Mouse (Mus musculus): ENCODE data around the gene Zbtb11.
"Not testable (repeated sequence)": the region's sequence is repeated elsewhere in the genome, so short reads cannot be mapped to it uniquely, and the experiment has no call there.

Gene Zbtb11

DNA sequence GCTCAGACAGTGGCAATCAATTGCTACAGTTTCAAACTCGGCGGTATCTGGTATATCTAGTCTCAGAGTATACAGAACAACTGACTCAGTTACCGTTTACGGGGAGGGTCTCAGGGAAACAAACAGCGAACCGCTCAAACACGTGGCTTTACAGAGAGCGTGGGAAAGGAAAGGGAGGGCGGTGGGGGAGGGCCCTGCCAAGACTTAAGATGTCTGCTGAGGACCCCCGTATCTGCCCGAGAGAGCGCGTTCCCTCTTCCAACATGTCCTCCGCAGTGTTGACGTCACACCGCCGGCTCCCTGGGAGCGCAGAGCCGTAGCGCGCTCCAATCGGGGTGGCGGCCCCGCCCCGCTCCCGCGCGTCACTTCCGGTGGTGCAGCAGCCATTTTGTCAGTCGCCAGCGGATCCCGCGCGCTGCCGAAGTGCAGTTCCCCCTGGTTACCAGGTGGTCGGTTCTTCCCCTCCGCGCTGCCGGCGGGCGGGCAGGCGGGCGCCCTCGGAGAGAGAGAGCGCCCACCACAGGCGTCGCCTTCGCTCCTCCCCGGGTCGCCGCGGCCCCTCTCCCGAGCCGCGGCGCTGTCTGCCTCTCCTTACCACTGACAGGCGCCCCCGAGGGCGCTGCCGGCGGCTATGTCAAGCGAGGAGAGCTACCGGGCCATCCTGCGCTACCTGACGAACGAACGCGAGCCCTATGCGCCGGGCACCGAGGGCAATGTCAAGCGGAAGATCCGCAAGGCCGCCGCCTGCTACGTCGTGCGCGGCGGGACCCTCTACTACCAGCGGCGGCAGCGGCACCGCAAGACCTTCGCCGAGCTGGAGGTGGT is at the start of gene Zbtb11:
Gene Zbtb11, plus strand, starts transcription at position 453 of the 825 bp plus-strand sequence.
- peak; percentile 100 for DNase-seq (ENCODE audit: low read depth, low spot score)

DNA sequence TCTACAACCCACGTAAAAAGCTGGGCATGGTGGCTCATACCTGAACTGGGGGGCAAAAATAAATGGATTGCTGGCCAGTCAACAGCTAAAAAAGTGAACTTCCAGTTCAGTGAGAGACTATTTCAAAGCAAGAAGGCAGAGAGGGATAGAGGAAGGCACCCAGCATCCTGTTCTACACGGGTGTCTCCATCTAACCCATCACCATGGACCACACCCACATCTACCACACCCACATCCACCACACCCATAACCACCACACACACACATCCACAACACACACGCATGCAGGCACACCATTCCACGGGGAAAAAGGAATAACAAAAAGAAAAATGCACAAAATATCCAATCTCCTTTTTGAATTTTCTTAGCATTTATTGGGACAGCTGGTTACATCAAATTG is 49.7 kb upstream of the Zbtb11 start:
- no peak for DNase-seq (ENCODE audit: low read depth, low spot score)

DNA sequence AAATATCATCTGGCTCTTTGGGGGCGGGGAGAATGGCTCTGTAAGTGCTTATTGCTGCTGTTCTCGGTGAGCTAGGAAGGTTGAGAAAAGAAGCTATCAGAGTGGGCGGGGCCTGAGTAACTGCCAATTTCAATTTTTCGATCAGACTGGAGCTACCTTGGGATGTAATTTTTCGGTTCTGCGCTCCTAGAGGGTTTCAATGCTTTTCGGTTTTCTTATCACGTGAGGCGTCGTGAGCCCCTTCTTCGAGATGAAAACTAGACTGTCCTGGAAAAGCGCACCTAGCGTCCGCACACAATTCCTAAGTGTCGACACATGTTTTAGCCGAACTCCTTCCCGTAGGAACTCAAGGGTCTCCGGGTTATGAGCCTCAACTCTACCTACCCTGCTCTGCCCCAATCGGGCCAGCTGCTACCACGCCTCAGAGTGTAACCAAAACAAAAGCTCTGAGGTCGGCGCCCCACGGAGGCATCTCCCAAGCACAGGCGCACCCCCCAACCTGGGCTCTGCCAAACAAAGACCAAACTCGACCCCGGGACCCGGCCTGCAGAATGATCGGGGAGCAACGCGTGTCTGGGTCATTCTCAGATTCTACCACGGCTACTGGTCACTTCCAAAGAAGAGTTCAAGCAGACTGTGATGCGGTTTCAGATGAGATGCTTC is 39.9 kb upstream of the Zbtb11 start:
- peak; percentile 63 for DNase-seq (ENCODE audit: low read depth, low spot score)

DNA sequence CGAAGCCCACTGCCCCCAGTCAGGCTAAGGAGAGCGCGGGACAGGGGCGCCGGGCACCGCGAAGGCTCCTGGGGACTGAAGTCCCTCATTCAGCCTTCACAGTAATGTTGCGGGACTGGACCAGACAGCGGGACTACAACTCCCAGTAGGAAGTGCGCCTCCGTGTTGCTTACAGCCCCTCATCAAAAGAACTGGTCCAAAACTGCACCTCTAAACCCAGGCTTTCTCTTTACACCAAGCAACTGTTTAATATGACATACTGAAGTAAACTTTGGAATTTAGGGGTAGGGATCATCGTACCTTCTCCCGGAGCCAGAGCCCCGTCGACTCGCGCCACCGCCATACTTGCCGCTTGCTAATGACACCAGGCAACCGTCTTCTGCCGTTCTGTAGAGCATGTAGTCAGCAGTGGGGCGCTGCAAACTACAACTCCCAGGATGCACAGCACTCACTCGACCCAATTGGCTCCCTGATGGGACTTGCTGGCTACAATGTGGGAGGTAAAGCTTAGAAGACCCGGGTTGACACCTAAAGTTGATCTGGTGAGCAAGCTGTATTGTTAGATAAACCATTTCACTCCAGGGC is 39.1 kb upstream of the Zbtb11 start, which contains the start of gene Cep97:
Gene Cep97, minus strand, starts transcription at position 403 of the 585 bp plus-strand sequence.
- peak; percentile 97 for DNase-seq (ENCODE audit: low read depth, low spot score)

DNA sequence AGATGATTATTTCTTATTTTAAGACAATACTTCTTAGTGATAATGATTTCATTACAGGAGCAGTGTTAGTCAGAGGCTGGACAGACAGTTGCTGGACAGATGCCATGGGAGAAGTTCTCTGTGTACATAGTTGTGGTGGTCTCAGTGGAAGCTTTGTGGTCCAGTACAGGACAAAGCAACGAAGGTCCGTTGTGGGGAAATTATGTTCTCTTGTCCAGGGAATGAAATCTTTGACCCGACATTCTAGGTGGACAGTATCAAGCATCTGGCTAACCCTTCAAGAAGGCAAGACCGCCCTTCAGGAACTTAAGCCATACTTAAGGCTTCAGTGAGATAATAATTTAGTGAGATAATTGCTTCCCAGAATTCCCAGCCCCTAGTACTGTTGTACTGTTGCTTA is 34.9 kb upstream of the Zbtb11 start:
- no peak for DNase-seq (ENCODE audit: low read depth, low spot score)

DNA sequence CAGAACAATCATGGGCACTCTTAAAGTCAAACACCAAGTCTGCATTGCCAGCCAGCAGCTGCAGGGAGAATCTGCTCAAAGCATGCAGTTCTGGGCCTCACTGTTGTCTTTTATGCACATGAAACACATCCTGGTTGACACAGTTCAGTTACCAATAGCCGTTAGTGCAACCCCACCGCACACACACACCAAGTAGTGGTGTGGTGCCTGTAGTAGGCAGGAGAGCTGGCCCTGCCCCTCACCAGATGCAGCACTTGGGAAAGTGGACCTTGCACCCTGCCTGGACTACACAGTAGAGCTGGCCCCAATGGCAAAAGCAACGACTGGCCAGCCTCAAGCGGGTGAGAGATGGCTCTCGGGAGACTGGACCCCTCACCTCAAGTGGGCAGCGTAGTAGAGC is 34.0 kb upstream of the Zbtb11 start:
- DNase-seq (ENCODE audit: low read depth, low spot score): no peak

DNA sequence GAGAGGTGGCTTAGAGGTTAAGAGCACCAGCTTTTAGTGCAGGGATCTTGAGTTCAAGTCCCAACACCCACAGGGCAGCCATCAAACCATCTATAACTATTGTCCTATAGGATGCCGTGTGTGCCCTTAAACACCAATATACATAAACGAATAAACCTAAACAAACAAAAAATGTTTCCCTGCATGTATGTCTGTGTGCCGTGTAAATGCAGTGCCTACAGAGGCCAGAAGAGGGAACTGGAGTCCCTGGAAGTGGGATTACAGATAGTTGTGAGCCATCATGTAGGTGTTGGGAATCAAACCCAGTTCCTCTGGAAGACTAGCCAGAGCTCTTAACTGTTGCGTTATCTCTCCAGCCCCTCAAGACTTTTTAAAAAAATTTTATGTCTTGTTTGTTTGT is 32.9 kb upstream of the Zbtb11 start:
- DNase-seq (ENCODE audit: low read depth, low spot score): no peak

DNA sequence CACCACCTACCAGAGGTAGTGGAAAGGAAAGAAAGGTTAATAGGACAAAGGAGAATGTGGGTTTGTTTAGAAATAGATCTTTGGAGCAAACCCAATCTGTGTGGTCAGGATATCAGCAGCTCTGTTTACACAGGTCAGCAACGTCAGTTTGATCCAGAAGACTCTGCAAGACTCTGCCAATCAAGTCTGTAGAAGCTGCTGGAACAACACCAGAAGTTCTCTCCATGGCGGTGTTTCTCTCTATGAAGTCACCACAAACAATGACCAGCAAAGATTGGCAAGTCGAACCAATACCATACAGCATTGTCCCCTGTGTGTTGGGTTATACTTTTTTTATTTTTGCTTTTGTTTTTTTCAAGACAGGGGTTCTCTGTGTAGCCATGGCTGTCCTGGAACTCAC is 26.4 kb upstream of the Zbtb11 start:
- no peak for DNase-seq (ENCODE audit: low read depth, low spot score)

DNA sequence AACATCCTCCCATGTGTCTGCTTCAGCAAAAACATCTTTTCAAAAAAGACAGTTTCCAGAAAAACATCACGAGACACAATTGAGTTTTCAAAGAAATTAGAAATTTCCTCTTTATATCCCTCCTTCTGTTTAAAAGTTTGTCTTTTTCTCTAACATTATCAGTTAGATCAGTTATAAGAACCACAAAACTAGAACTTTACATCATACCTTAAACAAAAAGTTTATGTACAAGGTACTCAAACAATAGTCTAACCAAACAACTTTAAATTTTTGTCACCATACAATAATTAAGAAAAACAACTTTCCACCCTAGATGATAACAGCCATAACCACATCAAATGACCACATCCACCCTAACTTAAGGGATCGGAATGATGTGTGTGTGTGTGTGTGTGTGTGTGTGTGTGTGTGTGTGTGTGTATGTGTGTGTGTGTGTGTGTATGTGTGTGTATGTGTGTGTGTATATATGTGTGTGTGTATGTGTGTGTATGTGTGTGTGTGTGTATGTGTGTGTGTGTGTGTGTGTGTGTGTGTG is 25.7 kb upstream of the Zbtb11 start:
- DNase-seq (ENCODE audit: low read depth, low spot score): not testable (repeated sequence)

DNA sequence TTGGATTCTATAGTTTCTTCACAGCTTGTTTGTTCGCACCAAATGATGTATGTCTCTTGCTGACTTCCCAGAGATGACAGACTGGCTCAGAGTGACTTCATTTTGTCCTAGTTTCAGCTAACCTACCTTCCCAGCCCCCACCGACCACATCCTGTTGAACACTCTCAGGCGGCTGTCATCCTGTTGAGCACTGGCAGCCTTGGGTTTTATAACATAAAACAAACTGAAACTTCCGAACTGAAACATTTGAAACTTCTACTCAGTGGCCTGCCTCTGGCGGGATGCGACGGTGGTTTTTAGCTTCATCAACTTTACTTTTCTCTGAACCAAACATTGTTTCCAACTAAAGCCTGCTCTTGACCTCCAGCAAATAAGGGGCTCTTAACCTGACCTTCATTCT is 24.7 kb upstream of the Zbtb11 start:
- peak; percentile 88 for DNase-seq (ENCODE audit: low read depth, low spot score)

DNA sequence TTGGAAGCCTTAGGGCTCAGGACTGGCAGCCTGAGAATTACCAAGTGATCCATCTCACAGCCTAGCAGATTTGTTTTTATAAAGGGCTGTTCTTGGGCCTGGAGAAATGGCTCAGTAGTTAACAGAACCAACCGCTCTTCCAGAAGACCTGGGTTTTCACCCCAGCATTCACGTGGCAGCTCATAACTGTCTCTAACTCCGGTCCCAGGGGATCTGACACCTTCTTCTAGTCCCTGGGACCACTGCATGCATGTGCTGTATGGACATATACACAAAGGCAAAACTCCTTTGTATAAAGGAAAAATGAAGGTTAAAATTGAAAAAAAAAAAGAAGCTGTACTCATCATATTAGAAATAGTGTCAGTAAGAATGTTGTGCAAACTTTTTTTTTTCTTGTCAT is 23.2 kb upstream of the Zbtb11 start:
- peak; percentile 56 for DNase-seq (ENCODE audit: low read depth, low spot score)

DNA sequence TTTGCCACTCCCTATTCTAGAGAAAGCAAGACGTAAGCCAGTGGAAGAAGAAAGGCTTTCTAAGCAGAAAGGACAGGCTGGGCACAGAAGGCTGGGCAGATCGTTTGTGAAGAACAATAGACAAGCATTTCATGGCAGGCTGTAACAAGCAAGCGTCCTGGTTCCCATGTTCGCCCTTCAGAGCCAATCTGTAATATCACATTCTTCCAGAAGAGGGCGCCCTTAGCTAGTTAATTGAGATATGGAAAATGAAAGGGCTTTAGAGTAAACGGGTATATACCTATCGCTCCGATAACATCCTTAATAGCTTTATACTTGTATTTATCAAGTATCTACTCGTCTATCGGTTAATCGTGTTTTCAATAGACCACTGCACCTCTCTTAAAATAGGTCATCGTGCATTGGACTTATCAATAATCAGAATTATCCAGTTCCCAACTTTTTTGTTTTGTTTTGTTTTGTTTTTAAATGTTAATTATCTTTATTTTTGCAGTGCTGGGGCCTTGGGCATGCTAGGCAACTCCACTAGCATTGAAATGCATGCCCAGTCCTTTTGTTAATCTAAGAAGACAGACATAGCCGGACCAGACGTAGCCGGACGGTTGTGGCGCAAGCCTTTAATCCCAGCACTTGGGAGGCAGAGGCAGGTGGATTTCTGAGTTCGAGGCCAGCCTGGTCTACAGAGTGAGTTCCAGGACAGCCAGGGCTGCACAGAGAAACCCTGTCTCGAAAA is 22.6 kb upstream of the Zbtb11 start:
- peak; percentile 96 for DNase-seq (ENCODE audit: low read depth, low spot score)

DNA sequence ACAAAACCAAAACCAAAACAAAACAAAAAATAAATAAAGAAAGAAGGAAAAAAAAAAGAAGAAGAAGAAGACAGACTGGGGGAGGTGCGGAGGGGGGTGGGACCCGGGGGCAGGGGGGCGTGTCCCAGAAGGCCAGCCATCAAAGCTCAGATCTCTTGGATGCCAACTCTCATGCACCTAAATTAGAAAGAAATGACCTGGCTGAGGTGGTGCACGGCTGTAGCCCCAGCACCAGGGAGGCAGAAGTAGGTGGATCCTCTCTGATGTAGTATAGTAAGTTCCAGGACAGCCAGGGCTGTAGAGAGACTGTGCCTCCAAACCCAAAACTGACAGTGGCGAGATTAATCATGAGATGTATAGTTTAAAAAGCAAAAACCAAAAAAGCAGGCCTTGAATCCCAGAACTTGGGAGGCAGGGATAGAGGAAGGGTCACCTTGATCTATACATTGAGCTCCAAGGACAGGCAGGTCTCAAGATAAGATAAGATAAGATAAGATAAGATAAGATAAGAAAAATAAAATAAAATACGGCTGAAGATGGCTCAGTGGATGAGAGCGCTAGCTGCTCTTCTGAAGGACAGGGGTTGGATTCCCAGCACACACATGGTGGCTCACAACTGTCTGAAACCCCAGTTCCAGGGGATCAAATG is 21.9 kb upstream of the Zbtb11 start:
- peak; percentile 50 for DNase-seq (ENCODE audit: low read depth, low spot score)

DNA sequence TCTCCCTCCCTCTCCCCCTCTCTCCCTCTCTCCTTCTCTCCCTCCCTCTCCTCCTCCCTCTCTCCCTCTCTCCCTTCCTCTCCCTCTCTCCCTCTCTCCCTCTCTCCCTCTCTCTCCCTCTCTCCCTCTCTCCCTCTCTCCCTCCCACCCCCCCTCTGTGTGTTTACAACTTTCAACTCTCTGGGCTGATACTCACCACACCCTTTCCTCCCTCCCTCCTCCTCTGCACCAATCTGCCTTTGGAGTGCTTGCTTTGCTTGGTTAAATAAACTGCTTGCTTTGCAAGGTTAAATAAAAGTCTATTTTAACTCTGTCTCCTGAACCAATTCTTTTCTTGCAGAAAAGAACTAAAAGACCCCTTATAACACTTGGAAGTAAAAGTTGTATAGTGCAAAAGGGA is 20.9 kb upstream of the Zbtb11 start:
- no peak for DNase-seq (ENCODE audit: low read depth, low spot score)

DNA sequence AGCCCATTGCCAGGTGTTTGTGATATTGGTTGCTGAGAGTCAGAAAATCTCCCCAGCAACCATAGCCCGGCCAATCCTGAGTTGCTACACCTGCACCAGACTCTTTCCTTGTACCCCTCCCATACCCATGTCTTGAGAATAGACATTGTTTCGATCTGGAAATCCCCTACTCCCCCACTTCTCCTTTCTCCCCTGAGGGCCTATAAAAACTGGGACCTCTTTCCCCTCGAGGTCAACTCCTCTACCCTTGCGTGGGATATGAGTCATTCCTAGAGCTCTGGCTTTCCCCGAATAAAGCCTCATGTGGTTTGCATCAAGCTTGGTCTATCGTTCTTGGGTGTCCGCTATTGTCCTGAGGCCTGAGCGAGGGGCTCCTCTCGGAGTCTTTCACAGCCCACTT is 19.5 kb upstream of the Zbtb11 start:
- peak; percentile 65 for DNase-seq (ENCODE audit: low read depth, low spot score)

DNA sequence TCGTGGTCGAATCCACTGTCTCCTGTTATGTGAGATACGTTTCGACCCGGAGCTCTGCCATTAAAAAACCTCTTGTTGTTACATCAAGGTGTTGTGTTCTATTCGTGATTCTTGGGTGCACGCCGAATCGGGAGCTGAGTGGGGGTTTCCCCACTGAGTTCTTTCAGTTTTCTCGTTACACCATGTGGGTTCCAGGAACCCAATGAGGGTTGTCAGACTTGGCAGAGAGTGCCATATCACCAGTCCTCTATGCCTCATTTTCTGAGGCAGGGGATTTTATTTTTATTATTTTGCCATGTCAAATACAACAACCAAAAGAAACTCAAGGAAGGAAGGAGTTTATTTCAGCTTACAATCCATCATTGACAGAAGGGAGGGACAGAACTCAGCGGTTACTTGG is 10.6 kb upstream of the Zbtb11 start:
- not testable (repeated sequence) for DNase-seq (ENCODE audit: low read depth, low spot score)

DNA sequence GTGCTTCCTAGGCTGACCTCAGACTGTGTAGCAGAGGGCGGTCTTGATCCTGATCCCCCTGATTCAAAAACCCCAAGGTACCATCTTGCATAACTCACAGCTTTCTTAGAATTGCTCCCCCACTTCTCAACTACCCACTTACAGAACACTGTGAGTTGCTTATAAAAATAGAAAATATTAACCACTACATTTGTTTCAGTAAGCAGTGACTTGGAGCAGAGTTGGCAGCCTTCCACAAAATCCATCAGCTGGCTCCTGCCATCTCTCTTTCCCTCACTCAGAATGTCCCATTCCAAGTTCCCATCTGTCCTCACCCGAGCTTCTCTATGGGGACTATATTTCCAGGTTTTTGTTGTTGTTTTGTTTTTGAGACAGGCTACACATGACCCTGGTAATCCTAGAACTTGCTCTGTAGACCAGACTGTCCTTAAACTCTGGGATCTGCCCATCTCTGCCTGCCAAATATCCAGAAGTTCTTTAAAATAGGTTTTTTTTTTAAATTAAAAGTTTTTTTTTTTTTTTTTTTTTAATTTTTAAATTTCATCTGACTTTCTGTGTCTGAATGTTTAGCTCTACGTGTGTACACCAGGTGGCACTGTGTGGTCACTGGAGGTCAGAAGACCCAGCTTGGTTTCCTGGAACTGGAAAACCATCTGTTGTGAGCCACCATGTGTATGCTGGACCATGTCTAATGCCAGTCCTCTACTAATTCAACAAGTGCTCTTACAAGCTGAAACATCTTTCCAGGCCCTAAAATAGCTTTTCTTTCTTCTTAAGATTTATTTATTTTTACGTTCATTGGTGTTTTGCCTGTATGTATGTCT is 9.3 kb upstream of the Zbtb11 start:
- peak; percentile 75 for DNase-seq (ENCODE audit: low read depth, low spot score)

DNA sequence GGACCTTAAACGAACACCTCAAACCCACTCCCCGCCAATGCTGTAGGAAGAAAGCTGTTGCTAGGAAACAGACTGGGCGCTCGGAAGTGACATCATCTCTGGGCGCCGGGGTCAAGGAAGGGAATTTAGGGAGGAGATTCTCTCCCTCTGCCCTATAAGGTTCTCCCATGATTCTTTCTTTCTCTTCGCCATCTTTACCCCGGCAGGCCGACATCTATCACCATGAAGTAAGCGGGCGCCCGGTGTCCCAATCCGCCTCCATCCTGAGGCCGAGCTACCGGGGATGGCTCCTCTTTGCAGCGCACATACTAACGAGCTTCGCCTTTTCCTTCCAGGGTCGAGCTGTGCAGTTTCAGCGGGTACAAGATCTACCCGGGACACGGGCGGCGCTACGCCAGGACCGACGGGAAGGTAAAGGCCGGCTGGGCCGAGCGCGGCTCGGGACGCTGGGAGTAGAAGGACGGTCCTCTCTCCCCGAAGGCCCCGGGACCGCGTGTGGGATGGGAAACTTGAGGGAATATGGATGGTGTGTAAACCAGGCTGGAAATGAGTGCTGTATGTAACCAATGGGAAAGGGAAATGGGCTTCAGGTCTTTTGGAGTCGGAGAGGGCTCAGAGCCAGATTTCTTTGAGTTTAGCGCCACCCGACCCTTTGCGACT is 7.3 kb upstream of the Zbtb11 start, which contains the start of gene Rpl24:
Gene Rpl24, plus strand, starts transcription at position 64 of the 660 bp plus-strand sequence.
- peak; percentile 93 for DNase-seq (ENCODE audit: low read depth, low spot score)

DNA sequence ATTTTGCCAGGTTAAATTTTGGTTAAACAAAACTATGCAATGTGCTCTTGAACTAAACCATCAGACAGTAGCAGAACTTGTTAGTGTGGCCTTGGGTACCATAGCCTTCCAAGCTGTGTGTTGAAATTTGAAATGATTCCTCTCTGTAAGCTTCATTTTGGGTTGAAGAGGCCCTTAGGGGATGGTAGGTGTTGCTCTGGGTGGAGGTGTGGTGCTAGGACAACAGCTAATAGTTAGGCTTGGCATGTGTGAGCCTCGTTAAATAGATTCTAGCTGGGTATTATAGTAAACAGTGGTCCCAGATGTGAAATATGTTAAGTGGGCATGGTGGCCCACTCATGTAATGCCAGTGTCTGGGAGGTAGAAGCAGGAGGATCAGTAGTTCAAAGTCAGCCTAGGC is 6.5 kb upstream of the Zbtb11 start:
- peak; percentile 34 for DNase-seq (ENCODE audit: low read depth, low spot score)

DNA sequence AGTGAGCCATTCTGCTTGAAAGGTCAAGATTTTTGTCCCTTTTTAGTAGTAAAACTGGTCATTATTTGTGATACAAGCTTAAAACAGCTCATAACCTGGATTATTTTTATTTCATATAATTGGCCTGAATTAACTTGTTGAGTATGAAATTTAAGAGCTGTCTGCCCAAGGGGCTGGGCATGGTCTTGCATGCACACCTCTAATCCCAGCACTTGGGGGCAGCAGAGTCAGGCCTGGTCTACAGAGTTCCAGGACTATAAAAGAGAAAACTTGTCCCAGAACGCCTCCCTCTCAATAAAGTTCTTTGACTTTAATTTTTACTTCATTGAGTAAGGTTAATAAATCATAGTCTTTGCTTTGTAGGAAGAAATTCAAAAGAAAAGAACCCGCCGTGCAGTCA is 4.5 kb upstream of the Zbtb11 start:
- peak; percentile 62 for DNase-seq (ENCODE audit: low read depth, low spot score)
